Mouse (Mus musculus) right cerebral cortex, postnatal 10 days (tissue): ENCODE measurements at regions not wholly inside any gene's neighbourhood (a gene's known extent, or its start where the extent isn't known, plus 50 kb on each side); places are given as distances from the start of the nearest gene placed in this dataset.
A peak's percentile ranks its signal among the peaks of the same experiment; 100 is the strongest.
"Not testable (repeated sequence)": the region's sequence is repeated elsewhere in the genome, so short reads cannot be mapped to it uniquely, and the experiment has no call there.

Source experiments
- DNase-seq, 2 experiments: peaks; one replicate each; pipeline ENCODE4 v3.0.0; 2021; ENCODE audit warnings: low spot score in 2 of 2

DNA sequence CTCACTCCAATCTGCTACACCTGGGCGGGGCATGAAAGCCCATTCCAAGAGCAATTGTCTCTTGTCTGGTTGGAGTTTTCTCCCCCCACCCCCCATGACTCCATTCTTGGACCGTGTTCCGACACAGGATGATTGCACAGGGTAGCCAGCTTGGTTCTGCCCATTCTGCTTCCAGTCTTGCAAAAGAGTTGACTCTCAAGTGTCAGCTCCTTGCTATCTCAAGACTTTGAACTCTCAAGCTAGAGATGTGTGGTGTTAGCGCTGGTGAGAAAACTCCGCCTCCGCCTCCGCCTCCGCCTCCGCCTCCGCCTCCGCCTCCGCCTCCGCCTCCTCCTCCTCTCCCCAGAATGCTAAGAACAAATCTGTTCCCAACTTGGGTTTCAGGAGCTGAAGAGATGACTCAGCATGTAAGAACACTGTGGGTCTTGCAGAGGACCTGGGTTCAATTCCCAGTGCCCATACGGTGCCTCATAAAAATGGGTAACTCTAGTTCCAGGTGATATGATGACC lies 135.1 kb downstream of the Bcat1 start:
- DNase-seq, result no peak

DNA sequence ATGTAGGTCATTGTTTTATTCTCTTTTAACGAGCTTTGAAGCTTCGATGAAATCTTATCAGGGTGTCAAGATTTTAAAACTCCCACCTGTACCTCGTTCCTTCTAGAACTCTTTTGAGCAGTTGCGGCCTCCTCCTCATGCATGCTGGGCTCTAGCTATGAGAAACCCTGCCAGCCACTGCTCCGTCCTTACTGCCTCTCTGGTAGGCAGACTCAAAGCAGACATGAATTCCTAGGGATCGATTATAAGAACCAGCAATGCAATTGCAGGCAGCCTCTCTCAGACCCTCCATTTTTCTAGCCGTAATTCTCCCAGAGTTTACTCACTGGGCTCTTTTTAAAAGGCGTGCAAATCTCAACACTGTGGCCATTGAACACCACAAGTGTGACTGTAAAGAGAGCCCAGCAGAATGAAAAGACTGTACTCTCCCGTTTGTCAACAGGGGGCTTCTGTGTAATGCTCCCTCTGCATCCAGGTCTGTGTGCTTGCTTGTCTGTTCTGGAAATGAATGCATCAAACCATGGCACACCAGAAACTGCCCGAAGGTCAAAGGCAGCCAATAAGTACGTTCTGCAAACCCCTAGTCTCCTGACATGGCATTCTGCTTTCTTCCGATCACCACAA lies 137.3 kb downstream of the Bcat1 start:
- peak in 1 of 2 experiments; percentile 33 for DNase-seq

DNA sequence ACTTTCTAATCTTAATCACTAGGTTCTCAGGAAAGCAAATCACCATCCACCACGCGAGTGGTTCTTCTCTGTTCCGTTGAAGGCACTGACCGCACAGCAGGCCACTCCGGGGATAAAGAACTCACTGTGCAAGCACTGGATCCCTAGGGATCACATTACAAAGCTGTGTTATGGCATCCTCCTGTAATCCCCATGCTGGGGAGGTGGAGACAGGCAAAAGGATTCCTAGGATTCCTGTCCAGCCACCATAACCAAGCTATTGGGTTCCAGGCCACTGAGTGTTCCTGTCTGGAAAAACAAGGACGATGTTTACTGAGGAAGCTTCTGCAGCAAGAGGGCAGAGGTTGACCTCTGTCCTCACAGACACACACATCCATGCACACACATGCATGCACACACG lies 138.8 kb downstream of the Bcat1 start:
- DNase-seq, result no peak

DNA sequence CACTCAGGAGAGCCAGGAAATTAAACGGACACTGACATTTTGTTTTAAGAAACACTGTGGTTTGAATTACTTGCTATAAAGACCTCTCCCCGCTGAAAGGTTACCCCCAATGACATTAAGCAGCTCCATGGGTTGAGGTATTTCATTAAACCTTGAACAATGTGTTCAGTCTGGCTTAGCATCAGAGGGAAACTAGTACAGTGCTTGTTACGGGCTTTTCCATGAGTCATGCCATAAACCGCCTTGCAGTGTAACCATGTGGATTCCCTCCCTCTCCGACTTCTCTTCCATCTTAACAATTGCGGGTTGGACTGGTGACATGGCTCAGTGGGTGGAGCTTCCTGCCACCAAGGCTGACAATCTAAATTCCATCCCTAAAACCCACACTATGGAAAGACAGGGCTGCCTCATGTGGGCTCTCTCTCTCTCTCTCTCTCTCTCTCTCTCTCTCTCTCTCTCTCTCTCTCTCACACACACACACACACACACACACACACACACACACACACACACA lies 142.2 kb downstream of the Bcat1 start:
- no peak for DNase-seq

DNA sequence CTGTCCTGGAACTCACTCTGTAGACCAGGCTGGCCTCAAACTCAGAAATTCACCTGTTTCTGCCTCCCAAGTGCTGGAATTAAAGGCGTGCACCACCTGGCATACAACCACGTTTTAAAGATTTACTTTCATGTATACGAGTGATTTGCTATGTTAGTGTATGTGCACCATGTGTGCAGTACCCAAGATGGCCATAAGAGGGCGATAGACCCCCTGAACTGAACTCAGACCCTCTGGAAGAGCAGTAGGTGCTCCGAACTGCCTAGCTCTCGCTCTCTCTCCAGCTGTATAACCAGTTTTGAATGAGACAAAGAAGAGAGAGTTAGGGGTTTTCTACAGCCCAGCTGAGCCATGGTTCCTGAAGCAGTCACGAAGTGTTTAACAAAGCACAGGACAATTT lies 143.6 kb downstream of the Bcat1 start:
- DNase-seq, result no peak

DNA sequence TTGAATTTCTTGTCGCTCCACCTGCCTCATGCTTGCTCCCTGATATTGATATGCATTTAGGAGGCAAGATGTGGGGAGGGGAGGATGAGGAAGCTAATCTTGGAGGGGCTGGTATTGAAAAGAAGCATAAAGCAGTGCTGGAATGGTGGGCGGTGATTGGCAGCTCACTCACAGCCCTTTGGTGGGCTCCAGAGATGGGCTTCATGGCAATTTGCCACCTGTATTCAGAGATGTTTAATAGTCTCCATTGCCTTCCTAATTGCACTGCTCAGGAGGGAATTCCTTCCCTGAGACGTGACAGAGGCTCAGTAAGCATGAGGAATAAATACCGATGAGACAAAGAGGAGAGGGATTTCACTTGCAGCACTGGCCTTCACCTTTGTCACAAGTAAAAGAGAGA lies 146.0 kb downstream of the Bcat1 start:
- no peak for DNase-seq

DNA sequence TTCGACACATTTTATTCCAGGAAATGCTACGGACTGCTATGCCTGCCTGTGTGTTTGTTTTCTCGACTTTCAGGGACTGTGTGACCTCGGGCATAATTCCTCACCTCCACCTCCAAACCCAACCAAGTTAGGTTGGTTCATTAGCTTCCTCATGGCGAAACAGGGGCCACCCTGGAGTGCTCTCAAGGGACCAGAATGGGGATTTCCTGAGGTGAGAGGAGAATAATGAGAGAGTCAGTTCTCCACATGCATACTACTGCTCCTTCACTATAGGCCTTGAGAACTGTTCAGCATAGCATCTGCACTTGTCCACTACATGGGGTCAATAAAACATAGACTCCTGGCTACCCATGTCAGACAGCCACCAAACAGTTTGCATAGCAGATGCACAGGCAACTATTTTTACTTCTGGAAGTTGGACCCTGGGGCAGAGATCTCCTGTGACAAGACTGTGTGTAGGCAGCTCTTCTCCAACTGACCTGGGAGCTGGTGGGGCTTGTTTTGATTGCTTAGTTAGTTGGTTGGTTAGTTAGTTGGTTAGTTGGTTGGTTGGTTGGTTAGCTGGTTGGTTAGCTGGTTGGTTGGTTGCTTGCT lies 146.6 kb downstream of the Bcat1 start:
- no peak for DNase-seq

DNA sequence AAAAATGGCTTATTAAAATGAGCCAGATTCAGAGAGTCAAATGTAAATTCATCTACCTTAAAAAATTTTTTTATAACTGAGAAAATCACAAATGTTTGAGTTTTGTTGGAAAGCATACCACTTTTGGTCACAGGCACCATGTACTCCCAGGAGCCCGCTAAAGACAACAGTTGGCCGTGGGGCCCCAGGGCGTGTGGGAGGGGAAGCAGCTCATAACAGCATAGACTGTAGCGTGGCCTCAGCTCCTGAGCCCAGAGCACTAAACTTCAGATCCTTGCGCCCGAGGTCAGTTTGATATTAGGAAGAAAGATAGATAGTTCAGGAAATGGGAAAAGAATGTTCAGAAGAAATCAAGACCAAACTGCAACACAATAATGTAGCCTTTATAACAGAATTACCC lies 145.8 kb upstream of the Sox5 start:
- DNase-seq, result no peak

DNA sequence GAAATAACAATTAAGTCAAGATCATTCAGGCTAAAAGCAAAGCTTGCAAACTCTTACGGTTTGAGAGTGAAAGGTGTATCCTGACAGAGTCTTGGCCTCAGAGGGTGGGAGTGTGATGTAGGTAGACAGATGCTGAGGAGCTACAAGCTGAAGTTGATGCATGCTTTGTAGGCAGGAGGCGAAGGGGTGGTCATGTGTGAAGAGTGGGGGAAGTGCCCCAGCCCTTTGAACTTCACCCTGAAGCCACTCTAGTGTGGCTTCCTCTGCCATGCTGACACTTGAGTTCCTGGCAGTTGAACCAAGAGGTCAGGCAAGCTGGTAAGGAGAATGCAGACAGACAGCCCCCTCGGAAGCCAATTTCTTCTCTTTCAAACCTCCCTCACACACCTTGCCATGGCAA lies 141.0 kb upstream of the Sox5 start:
- DNase-seq, result no peak

DNA sequence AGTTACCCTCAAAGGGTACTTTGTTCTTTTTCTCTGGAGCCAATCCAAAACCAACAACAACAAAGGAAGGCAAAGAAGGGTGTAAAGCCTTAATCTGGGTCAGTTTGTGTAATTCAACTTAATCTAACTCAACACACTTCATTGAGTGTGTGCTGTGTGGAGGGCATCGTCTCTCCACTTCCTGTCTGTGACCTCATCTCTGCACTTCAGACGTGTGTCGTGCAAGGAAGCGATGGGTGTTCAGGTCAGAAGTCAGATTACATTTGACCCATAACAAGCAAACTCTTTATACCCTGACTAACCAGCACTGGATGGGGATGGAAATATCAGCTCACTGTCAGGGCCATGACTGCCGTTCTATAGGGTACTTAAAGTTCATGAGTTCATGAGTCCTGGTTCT lies 138.0 kb upstream of the Sox5 start:
- no peak for DNase-seq

DNA sequence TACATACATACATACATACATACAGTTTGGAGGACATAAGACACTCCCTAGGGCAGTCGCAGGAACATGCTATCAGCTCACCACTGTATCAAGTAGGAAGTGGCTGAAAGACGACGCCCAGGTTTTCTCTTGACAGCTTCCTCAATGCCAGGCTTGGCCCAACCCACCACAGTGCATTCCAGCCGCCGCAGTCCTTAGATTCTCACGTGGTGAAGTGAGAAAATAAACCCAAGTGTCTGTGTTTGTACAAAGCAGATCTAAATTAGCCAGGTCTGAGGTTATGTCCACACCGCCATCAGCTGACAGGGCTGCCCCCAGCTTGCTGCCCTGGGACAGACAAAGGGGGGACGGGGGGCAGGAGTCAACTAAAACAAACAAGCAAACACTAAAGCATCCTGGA lies 135.4 kb upstream of the Sox5 start:
- no peak for DNase-seq

DNA sequence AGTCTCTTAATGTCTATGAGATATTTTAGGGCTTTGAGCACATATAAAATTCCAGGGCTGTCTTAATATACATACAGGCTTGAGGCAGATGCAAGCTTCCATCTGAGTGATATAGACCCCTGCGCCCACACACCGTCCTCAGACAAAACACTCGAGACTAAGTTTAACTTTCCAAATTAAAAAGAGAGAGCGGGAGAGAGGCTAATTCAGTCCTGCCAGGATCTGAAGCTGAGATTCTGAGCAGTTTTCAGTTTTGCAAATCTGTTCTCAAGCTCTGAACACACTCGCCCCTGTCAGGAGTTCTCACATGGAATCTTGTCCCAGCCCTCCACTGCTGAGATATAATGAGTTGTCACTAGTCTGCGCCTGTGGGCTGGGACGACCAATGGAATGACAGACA lies 130.0 kb upstream of the Sox5 start:
- DNase-seq, result peak; percentile 59 to 85

DNA sequence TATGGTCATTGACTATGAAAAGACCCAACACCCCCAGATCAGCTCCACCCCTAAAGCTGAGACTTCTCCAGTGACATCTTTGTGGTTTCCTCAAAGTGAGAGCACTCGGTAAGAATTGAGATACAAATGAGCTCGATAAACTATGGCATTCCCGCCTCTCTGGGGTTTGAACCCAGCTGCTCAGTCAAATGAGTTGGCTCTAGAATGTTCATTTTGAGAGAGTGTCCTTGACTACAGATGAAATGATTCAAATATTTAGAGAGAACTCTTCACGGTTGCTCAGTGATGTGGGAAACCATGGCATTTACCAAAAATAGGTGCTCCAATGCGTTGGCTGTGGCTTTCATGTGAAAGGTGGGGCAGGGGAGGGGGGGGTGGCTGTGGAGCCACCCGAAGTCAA lies 128.6 kb upstream of the Sox5 start:
- DNase-seq, result no peak

DNA sequence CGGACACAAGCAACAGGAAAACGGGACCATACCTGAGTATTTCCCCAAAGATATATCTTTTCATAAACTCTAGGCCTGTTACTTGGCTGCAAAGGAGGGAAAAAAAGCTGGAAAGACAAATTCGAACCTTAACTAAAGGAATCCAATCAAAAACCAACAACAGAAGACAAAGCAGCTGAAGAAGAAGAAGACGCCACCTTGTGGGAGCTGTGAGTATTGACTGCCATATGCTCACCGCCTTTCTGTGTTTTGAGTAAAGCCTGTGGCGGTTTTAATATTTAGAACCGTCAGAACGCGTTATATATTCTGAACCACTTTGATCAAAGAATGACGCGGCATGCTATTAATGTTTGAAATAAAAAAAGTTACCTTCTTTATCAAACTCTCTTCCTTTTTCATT lies 126.9 kb upstream of the Sox5 start:
- DNase-seq, result no peak

DNA sequence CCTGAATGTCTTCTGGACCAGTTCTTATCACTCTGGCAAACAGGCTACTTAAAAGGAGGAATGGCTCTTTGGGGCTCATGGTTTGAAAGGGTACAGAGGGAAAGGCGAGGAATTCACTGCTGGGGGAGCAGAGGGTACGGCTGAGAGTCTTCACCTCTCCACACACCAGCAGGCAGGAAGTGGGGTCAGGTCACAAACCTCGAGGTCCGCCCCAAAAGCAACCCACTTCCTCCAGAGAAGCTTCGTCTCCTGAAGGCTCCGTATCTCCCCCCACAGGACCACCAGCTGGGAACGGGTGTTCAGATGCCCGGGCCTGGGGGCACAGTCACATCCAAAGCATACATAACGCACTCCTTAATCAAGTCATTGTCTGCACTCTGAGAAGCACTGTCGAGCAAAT lies 121.4 kb upstream of the Sox5 start:
- DNase-seq, result no peak

DNA sequence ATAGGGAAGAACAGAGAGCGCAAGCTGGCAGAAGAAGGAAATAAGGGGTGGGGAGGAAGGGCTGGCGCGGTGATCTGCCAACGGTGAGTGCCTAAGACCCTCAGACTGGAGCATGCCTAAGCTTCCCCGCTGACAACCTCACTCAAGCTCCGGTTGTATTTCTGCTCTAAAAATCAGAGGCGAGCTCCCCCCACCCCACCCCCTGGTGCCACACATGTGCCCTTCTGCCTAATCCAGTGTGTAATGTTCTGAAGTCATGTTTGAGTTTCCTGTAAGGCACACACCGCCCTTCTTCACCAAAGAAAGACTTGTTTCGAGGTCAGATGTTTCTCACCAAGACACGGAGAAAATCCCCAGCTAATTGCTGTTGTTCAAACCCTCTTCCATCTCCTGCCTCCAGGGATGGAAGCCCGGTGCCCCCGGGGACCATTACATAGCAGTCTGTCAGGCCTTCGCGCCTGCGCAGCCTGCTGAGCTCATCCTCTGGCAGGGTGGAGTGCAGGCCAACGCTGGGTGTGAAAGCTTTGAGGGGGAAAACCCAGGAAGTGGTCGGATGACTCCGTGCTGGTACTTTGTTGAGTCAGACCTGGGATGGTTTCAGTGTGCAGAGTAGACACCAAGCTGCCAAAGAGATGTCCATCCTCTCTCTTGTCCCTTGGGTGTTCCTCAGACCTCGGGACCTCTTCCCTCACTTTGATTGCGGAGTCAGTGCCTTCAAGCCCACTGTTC lies 120.7 kb upstream of the Sox5 start:
- no peak for DNase-seq

DNA sequence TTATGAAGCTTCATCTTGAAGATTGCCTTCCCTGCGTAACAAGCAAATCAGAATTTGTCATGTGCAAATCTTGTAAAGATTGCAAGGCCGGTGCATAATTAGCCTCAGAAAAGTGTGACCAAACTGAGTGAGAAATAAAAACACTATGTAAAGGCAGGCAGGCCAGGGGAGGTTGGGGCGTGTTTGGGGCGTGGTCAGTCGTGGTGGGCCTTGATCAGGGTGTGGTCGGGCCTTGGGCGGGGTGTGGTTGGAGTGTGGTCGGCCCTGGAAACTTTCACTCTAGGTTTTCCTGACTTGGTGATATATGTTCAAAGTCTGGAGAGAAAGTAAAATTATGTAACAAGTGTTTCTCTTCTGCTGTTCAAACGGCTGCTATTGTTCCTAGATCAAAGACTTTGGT lies 120.0 kb upstream of the Sox5 start:
- DNase-seq, result no peak

DNA sequence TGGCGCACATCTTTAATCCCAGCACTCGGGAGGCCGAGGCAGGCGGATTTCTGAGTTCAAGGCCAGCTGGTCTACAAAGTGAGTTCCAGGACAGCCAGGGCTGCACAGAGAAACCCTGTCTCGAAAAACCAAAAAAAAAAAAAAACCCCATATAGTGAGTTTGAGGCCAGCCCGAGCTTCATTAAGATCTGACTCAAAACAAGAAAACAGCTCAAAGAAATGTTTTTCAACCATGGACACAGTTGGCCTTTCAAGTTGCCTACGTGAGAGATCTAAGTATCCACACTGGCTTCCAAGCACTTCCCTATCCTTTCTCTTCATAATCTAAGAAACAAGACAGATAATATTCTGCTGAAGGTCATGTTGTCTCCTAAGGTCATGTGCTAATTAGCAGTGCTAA lies 119.1 kb upstream of the Sox5 start:
- not testable (repeated sequence) for DNase-seq

DNA sequence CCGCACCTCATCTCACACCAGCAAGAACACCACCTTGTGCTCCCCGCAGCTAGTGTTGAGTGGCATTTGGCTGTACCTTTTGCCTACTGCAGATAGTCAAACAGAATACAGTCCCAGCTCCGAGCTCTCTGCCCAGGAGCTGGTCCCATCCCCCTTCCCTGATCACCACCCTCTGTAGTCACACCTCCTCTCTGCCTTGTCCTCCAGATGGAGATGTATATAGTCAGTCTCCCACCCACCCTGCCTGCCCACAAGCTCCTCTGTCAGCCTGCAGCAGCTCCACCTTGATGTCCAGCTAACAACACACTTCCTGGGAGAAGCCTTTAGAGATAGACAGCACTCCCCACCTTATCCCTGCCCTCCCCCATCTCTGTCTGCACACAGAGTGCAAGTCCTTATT lies 115.7 kb upstream of the Sox5 start:
- DNase-seq, result no peak

DNA sequence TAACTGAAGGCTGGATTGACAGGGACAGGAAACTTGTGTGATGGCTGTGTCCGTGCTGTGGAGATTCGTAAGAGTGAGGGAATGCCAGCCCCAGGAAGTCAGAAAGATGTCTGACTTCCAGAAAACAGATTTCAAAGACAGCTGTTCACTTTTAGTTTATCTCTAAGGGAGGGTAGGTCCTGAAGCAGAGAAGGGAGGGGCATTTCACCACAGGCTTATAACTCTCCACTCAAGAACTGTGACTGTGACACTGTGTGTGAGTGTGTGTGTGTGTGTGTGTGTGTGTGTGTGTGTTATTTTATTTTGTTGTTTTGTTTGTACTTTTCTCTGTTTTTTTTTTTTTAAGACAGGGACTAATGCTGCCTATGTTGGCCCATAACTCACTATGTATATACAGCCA lies 109.1 kb upstream of the Sox5 start:
- DNase-seq, result no peak

DNA sequence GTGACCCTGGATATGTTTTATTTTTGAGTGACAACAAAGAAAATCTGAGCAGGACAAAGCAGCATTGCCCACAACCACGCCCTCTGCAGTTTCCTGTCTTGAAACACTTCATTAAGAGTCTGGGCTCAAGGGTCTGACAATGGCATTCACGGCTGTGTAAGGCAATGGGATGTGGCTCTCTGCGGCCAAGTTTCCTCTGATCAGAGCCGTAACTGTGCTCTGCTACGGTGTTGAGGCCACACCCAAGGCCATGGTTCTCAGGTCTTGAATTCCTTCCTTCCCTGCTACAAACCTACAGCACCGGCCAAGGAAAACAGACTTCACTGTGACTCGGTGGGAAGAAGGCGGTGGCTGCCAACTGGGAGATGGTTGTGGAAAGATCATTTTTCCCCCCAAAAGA lies 108.4 kb upstream of the Sox5 start:
- no peak for DNase-seq

DNA sequence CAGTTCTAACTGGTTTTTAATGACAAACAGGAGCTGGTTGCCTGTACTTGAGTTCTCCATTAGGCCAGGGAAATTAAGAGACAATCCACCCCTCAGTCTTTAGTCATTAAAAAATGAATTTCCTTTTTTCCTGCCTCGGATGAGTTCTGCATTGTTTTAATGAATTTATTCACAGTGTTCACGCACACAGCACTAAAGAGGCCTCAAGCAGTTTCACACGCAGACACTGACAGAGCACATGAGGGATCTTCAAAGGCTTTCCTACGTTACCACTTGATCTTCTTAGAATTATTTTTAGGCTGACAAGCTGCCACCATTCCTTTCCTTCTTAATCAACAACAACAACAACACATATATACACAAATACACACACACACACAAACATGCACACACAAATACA lies 101.3 kb upstream of the Sox5 start:
- DNase-seq, result no peak

DNA sequence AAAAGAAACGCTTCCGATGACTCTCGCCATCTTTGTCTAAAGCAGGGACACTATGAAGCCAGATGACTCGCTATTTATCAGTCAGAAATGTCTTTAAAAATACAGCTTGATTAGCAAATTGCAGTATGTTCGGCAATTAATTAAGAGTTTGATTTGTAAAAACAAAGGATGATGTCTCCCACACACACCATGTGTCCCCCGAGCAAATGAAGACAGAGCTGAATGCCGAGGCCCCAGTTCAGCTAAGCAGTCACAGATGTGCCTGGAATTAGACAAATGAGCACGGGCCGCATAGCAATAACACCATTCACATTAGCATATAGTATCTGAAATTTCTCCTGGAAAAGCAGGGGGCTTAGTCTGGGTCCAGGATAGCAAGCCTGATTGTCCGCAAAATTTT lies 98.3 kb upstream of the Sox5 start:
- no peak for DNase-seq
